Mouse (Mus musculus) CH12.LX (cell line): ENCODE data around the gene Dlg2. TPM values are rescaled to one million over a fixed set of nuclear protein-coding genes. Genes with fewer than 3 reads are reported as not detected.

Source experiments
- DNase-seq: peaks from one replicate; pipeline ENCODE4 v3.0.0-alpha.2; 2013; ENCODE audit errors: extremely low read depth
- H3K27ac ChIP-seq: 2 replicates; pipeline ENCODE4 v1.5.1; 2012; ENCODE audit warnings: low read depth, mild to moderate bottlenecking, control low read depth, moderate library complexity; ENCODE audit not compliant: insufficient read depth
- H3K27me3 ChIP-seq: replicated peaks from 2 replicates; pipeline ENCODE3; 2012; ENCODE audit warnings: inconsistent platforms
- H3K36me3 ChIP-seq, 2 experiments: replicated peaks in 1 of 2; 2 replicates each; pipeline versions ENCODE3 to v1.6.1; 2012; ENCODE audit warnings: inconsistent platforms in 1 of 2, low read length in 1 of 2, mild to moderate bottlenecking in 1 of 2, mixed read lengths in 1 of 2, moderate library complexity in 1 of 2; ENCODE audit not compliant: control insufficient read depth in 1 of 2, insufficient read depth in 1 of 2
- H3K4me1 ChIP-seq, 2 experiments: 2 replicates each; pipeline ENCODE4 v1.6.1; 2012; ENCODE audit warnings: inconsistent platforms in 1 of 2, moderate library complexity in 1 of 2; ENCODE audit not compliant: insufficient read depth in 2 of 2, control insufficient read depth in 1 of 2
- H3K4me2 ChIP-seq: 2 replicates; pipeline ENCODE4 v1.6.1; 2012; ENCODE audit warnings: low read depth, mild to moderate bottlenecking, control low read depth; ENCODE audit not compliant: poor library complexity, insufficient read depth, severe bottlenecking
- H3K4me3 ChIP-seq, 3 experiments: fragments of 150-350 bp in 1 of 3; sonication (generic) in 1 of 3; replicated peaks in 1 of 3; 2 replicates each; pipeline versions ENCODE3 to v1.5.1; 2011 to 2012; ENCODE audit warnings: low read depth in 2 of 3, low read length in 2 of 3, mild to moderate bottlenecking in 2 of 3, moderate library complexity in 2 of 3, control low read depth in 1 of 3, improper control_type of control experiment in 1 of 3, inconsistent platforms in 1 of 3, mixed read lengths in 1 of 3; ENCODE audit not compliant: poor library complexity in 1 of 3
- H3K79me2 ChIP-seq: replicated peaks from 2 replicates; pipeline ENCODE4 v1.6.1; 2012; ENCODE audit warnings: mild to moderate bottlenecking, moderate library complexity; ENCODE audit not compliant: control insufficient read depth, poor library complexity, insufficient read depth, severe bottlenecking; ENCODE audit errors: extremely low read depth
- H3K9ac ChIP-seq: 2 replicates; pipeline ENCODE4 v1.6.1; 2012; ENCODE audit warnings: low read depth, mild to moderate bottlenecking, control low read depth, moderate library complexity; ENCODE audit not compliant: insufficient read depth
- H3K9me3 ChIP-seq: replicated peaks from 2 replicates; pipeline ENCODE3; 2012; ENCODE audit warnings: low read length, inconsistent platforms, mixed read lengths
- BHLHE40 ChIP-seq: IDR thresholded peaks from 2 replicates; pipeline ENCODE4 v1.6.1; 2011; ENCODE audit warnings: mild to moderate bottlenecking, low read depth, low read length, improper control_type of control experiment
- CHD2 ChIP-seq: IDR thresholded peaks from 2 replicates; pipeline ENCODE4 v1.6.1; 2011; ENCODE audit warnings: low read length, improper control_type of control experiment
- CTCF ChIP-seq, 2 experiments: IDR thresholded peaks in 1 of 2; conservative IDR thresholded peaks in 1 of 2; 2 replicates each; pipeline ENCODE4 v1.5.1; 2011 to 2012; ENCODE audit warnings: low read depth in 2 of 2, low read length in 2 of 2, improper control_type of control experiment in 1 of 2, inconsistent platforms in 1 of 2, mild to moderate bottlenecking in 1 of 2, moderate library complexity in 1 of 2
- E2F4 ChIP-seq: IDR thresholded peaks from 2 replicates; pipeline ENCODE4 v1.6.1; 2011; ENCODE audit warnings: low read depth, low read length, improper control_type of control experiment; ENCODE audit not compliant: insufficient replicate concordance
- ELF1 ChIP-seq: IDR thresholded peaks from 2 replicates; pipeline ENCODE4 v1.6.1; 2014; ENCODE audit warnings: low read depth, mild to moderate bottlenecking, inconsistent platforms, low read length, improper control_type of control experiment
- ETS1 ChIP-seq: conservative IDR thresholded peaks from 2 replicates; pipeline ENCODE4 v1.6.1; 2012; ENCODE audit warnings: low read depth, mild to moderate bottlenecking, inconsistent platforms, low read length, improper control_type of control experiment, moderate library complexity
- HCFC1 ChIP-seq: IDR thresholded peaks from 2 replicates; pipeline ENCODE4 v1.6.1; 2012; ENCODE audit warnings: low read depth, mild to moderate bottlenecking, inconsistent platforms, low read length, improper control_type of control experiment
- JUN ChIP-seq: IDR thresholded peaks from 2 replicates; pipeline ENCODE4 v1.6.1; 2011; ENCODE audit warnings: low read depth, mild to moderate bottlenecking, low read length, improper control_type of control experiment, moderate library complexity; ENCODE audit not compliant: insufficient read depth
- MAFK ChIP-seq: IDR thresholded peaks from 2 replicates; pipeline ENCODE4 v1.6.1; 2011; ENCODE audit warnings: low read length, improper control_type of control experiment; ENCODE audit not compliant: insufficient replicate concordance
- MAX ChIP-seq: IDR thresholded peaks from 2 replicates; pipeline ENCODE4 v1.6.1; 2011; ENCODE audit warnings: low read length, improper control_type of control experiment
- MAZ ChIP-seq: IDR thresholded peaks from 2 replicates; pipeline ENCODE4 v1.6.1; 2012; ENCODE audit warnings: low read depth, mild to moderate bottlenecking, inconsistent platforms, low read length, improper control_type of control experiment, moderate library complexity
- MYC ChIP-seq: IDR thresholded peaks from 2 replicates; pipeline ENCODE4 v1.6.1; 2011; ENCODE audit warnings: low read depth, mild to moderate bottlenecking, improper control_type of control experiment, low read length
- POLR2A ChIP-seq: IDR thresholded peaks from 2 replicates; pipeline ENCODE4 v1.6.1; 2011; ENCODE audit warnings: low read depth, mild to moderate bottlenecking, improper control_type of control experiment, low read length
- RAD21 ChIP-seq: IDR thresholded peaks from 2 replicates; pipeline ENCODE4 v1.6.1; 2011; ENCODE audit warnings: low read depth, mild to moderate bottlenecking, low read length, improper control_type of control experiment, moderate library complexity
- RCOR1 ChIP-seq: conservative IDR thresholded peaks from 2 replicates; pipeline ENCODE4 v1.6.1; 2012; ENCODE audit warnings: low read depth, mild to moderate bottlenecking, inconsistent platforms, low read length, improper control_type of control experiment
- SIN3A ChIP-seq: IDR thresholded peaks from 2 replicates; pipeline ENCODE4 v1.6.1; 2012; ENCODE audit warnings: low read length, improper control_type of control experiment, inconsistent platforms
- SMC3 ChIP-seq: IDR thresholded peaks from 2 replicates; pipeline ENCODE4 v1.6.1; 2011; ENCODE audit warnings: low read depth, low read length, improper control_type of control experiment
- TBP ChIP-seq: conservative IDR thresholded peaks from 2 replicates; pipeline ENCODE4 v1.6.1; 2011; ENCODE audit warnings: low read depth, low read length, improper control_type of control experiment
- TCF12 ChIP-seq: IDR thresholded peaks from 2 replicates; pipeline ENCODE4 v1.6.1; 2014; ENCODE audit warnings: low read depth, mild to moderate bottlenecking, inconsistent platforms, low read length, improper control_type of control experiment
- USF1 ChIP-seq: IDR thresholded peaks from 2 replicates; pipeline ENCODE4 v1.6.1; 2014; ENCODE audit warnings: low read depth, mild to moderate bottlenecking, inconsistent platforms, low read length, improper control_type of control experiment
- ZC3H11A ChIP-seq: IDR thresholded peaks from 2 replicates; pipeline ENCODE4 v1.6.1; 2012; ENCODE audit warnings: low read depth, mild to moderate bottlenecking, inconsistent platforms, low read length, improper control_type of control experiment
- ZMIZ1 ChIP-seq: IDR thresholded peaks from 2 replicates; pipeline ENCODE4 v1.6.1; 2012; ENCODE audit warnings: low read depth, mild to moderate bottlenecking, inconsistent platforms, low read length, improper control_type of control experiment
- ZNF384 ChIP-seq: IDR thresholded peaks from 2 replicates; pipeline ENCODE4 v1.6.1; 2012; ENCODE audit warnings: low read depth, low read length, improper control_type of control experiment, inconsistent platforms
- dilution Hi-C: fragments of 300-500 bp; cut with MboI; formaldehyde crosslinking; loops from 2 replicates; pipeline ENCODE4 v1.14.3; 2020; ENCODE audit warnings: low sequenced_read_pairs; ENCODE audit not compliant: extremely low pct_unique_long_range_greater_than_20kb, extremely low pct_ligation_motif_present
- in situ Hi-C: fragments of 300-500 bp; cut with MboI; formaldehyde crosslinking; loops from 3 replicates; pipeline ENCODE4 v1.14.3; 2019; ENCODE audit warnings: low sequenced_read_pairs, low pct_ligation_motif_present, low pct_unique_long_range_greater_than_20kb, mixed read lengths
- polyA plus RNA-seq: library from polyadenylated mRNA; unstranded; fragments of >175 nt; gene quantifications from 2 replicates; pipeline ENCODE4 v1.2.1, GENCODE M21; 2012; ENCODE audit warnings: low read depth; ENCODE audit not compliant: insufficient read length
- total RNA-seq, 2 experiments: library from RNA; depleted of rRNA; stranded (reverse); fragments of 300-350 nt in 1 of 2; fragments of >200 nt in 1 of 2; gene quantifications; 2 replicates each; pipeline ENCODE4 v1.2.3; 2012 to 2014

Gene Dlg2
- total and polyA plus RNA-seq, 3 experiments: 0.36 TPM; not detected in 2

- Histone ChIP-seq H3K79me2 (no peaks in the 10 kb centered on the region), H3K9me3 (no peaks in the 10 kb centered on the region), H3K4me2 (no peak overlapping the region), H3K27ac (no peak overlapping the region), H3K4me1 (no peaks in the 10 kb centered on the region), H3K9ac (no peak overlapping the region), H3K36me3 (no peaks in the 10 kb centered on the region), H3K4me3 (no peak overlapping the region), H3K27me3 (no peaks in the 10 kb centered on the region)
- DNase-seq: no peak
- dilution Hi-C loops (no loop called here), in situ Hi-C loops (loop anchor here (25.0 kb wide), 1 partner anchor 104 kb away; no protein-coding TSS in a partner anchor)
- no peak for TF ChIP-seq TBP
- no peak for TF ChIP-seq SIN3A
- TF ChIP-seq ZNF384: no peak
- TF ChIP-seq ETS1: no peak
- no peak for TF ChIP-seq ZC3H11A
- no peak for TF ChIP-seq E2F4
- no peak for TF ChIP-seq HCFC1
- no peak for TF ChIP-seq MAFK
- no peak for TF ChIP-seq MAX
- no peak for TF ChIP-seq CHD2
- no peak for TF ChIP-seq JUN
- no peak for TF ChIP-seq MAZ
- no peak for TF ChIP-seq SMC3
- TF ChIP-seq BHLHE40: no peak
- no peak for TF ChIP-seq MYC
- no peak for TF ChIP-seq CTCF (conservative IDR thresholded peaks at IDR 0.05 in 1 of 2, IDR thresholded peaks at IDR 0.05 in 1 of 2; ENCODE audit: low read depth in 2 of 2, low read length in 2 of 2)
- no peak for TF ChIP-seq RAD21
- no peak for TF ChIP-seq RCOR1
Measured at GRCm38 (mm10) chr7:91591261-91592170, 1115.0 kb downstream of the Dlg2 start.

GRCm38 (mm10) chr7:91598549-91598948, 1122.1 kb downstream of the Dlg2 start:
- Histone ChIP-seq H3K27ac (no peak overlapping the region), H3K4me3 (no peak overlapping the region), H3K79me2 (no peaks in the 10 kb centered on the region), H3K4me2 (no peak overlapping the region), H3K4me1 (no peaks in the 10 kb centered on the region), H3K9me3 (no peaks in the 10 kb centered on the region), H3K27me3 (no peaks in the 10 kb centered on the region), H3K36me3 (no peaks in the 10 kb centered on the region), H3K9ac (no peak overlapping the region)
- in situ Hi-C loops: loop anchor here (25.0 kb wide), 1 partner anchor 111 kb away; no protein-coding TSS in a partner anchor
- dilution Hi-C loops: no loop called here
- DNase-seq: no peak
- no peak for TF ChIP-seq MAZ
- no peak for TF ChIP-seq HCFC1
- no peak for TF ChIP-seq ELF1
- no peak for TF ChIP-seq POLR2A
- no peak for TF ChIP-seq USF1
- no peak for TF ChIP-seq MYC
- no peak for TF ChIP-seq BHLHE40
- no peak for TF ChIP-seq TCF12
- no peak for TF ChIP-seq ZMIZ1
- no peak for TF ChIP-seq MAFK
